Mouse (Mus musculus) midbrain, embryonic 15.5 days (tissue): Measurements from ENCODE around the gene Hoxc5. TPM values are rescaled to one million over a fixed set of nuclear protein-coding genes. Genes with fewer than 3 reads are reported as not detected.

Experiments
- ATAC-seq: fragments of 200-750 bp; cut with Nextera tagmentation; replicated peaks from 2 replicates; pipeline ENCODE4 v1.8.0; 2017; ENCODE audit warnings: moderate TSS enrichment
- H3K27ac ChIP-seq: fragments of 300-500 bp; sonication (generic); 2 replicates; pipeline ENCODE4 v1.5.1; 2015; ENCODE audit warnings: mild to moderate bottlenecking, inconsistent platforms
- H3K27me3 ChIP-seq: fragments of 300-500 bp; sonication (generic); replicated peaks from 2 replicates; pipeline ENCODE4 v1.6.1; 2015; ENCODE audit warnings: inconsistent platforms
- H3K36me3 ChIP-seq: fragments of 300-500 bp; sonication (generic); replicated peaks from 2 replicates; pipeline ENCODE4 v1.6.1; 2015; ENCODE audit warnings: inconsistent platforms
- H3K4me1 ChIP-seq: fragments of 300-500 bp; sonication (generic); 2 replicates; pipeline ENCODE4 v1.6.1; 2015; ENCODE audit warnings: inconsistent platforms
- H3K4me2 ChIP-seq: fragments of 300-500 bp; sonication (generic); 2 replicates; pipeline ENCODE4 v1.6.1; 2015; ENCODE audit warnings: inconsistent platforms, mild to moderate bottlenecking, moderate library complexity
- H3K4me3 ChIP-seq: fragments of 300-500 bp; sonication (generic); 2 replicates; pipeline ENCODE4 v1.5.1; 2015; ENCODE audit warnings: mild to moderate bottlenecking, inconsistent platforms
- H3K9ac ChIP-seq: fragments of 300-500 bp; sonication (generic); 2 replicates; pipeline ENCODE4 v1.6.1; 2015; ENCODE audit warnings: mild to moderate bottlenecking, inconsistent platforms
- H3K9me3 ChIP-seq: fragments of 300-500 bp; sonication (generic); 2 replicates; pipeline ENCODE4 v1.6.1; 2016; ENCODE audit warnings: inconsistent platforms
- WGBS: fragments of 180-500 bp; shearing (Covaris S2); methylation state at CpG from one replicate; pipeline ENCODE4 v1.1.7; 2015; ENCODE audit warnings: mixed read lengths; 5-methylcytosine and 5-hydroxymethylcytosine counted together
- polyA plus RNA-seq: library from polyadenylated mRNA; unstranded; fragments of >200 nt; fragmentation: Nextera tagmentation; extraction: Ambion mirVana; gene quantifications from 2 replicates; pipeline ENCODE4 v1.2.1, GENCODE M21; 2015

Gene Hoxc5
- polyA plus RNA-seq, result 0.09 TPM in 1 of 2 replicates, not detected in the other

- no peak for ATAC-seq
Measured at GRCm38 (mm10) chr15:102967312-102967510, at the start of gene Hoxc5. Gene Hoxc5 (plus strand): TSS chr15:102967443.

GRCm38 (mm10) chr15:102917972-102918572 is 49.2 kb upstream of the Hoxc5 start:
- no peak for ATAC-seq
- Histone ChIP-seq H3K9me3 (no peaks in the 10 kb centered on the region), H3K4me3 (no peak overlapping the region), H3K27ac (no peak overlapping the region), H3K4me1 (peaks cover 8% of the 10 kb centered on the region; the same call in 1 of the 2 replicates), H3K9ac (no peak overlapping the region), H3K4me2 (no peak overlapping the region), H3K27me3 (peaks cover 92% of the 10 kb centered on the region), H3K36me3 (no peaks in the 10 kb centered on the region)
- under 1% methylated on average over 20 of the region's 20 CpGs for WGBS

More at GRCm38 (mm10) chr15:102967312-102967510, at the start of gene Hoxc5:
- H3K27ac ChIP-seq, result no peak within 1 kb of the TSS
- 6% methylated on average over 12 of the region's 12 CpGs for WGBS
- peaks cover 5% of the 10 kb centered on the region; the same call in 1 of the 2 replicates for H3K4me1 ChIP-seq
- peaks cover 97% of the 10 kb centered on the region for H3K27me3 ChIP-seq
- no peaks in the 10 kb centered on the region for H3K36me3 ChIP-seq
- H3K4me2 ChIP-seq, result peak within 1 kb of the TSS; percentile 23
- no peaks in the 10 kb centered on the region for H3K9me3 ChIP-seq
- no peak within 1 kb of the TSS; the same call in 1 of the 2 replicates for H3K4me3 ChIP-seq
- no peak within 1 kb of the TSS for H3K9ac ChIP-seq

- Histone ChIP-seq H3K9ac (no peak overlapping the region), H3K27me3 (peaks cover 92% of the 10 kb centered on the region), H3K4me3 (no peak overlapping the region), H3K27ac (no peak overlapping the region), H3K36me3 (no peaks in the 10 kb centered on the region), H3K4me1 (peaks cover 8% of the 10 kb centered on the region; the same call in 1 of the 2 replicates), H3K4me2 (no peak overlapping the region), H3K9me3 (no peaks in the 10 kb centered on the region)
- 3% methylated on average over 7 of the region's 7 CpGs for WGBS
- ATAC-seq, result no peak
Measured at GRCm38 (mm10) chr15:102918611-102919265, 48.5 kb upstream of the Hoxc5 start.

GRCm38 (mm10) chr15:102919336-102920180 is 47.7 kb upstream of the Hoxc5 start:
- Histone ChIP-seq H3K4me3 (no peak overlapping the region), H3K9ac (no peak overlapping the region), H3K27ac (no peak overlapping the region), H3K36me3 (no peaks in the 10 kb centered on the region), H3K4me2 (no peak overlapping the region), H3K27me3 (peaks cover 95% of the 10 kb centered on the region), H3K9me3 (no peaks in the 10 kb centered on the region), H3K4me1 (peaks cover 8% of the 10 kb centered on the region; the same call in 1 of the 2 replicates)
- WGBS, result 1% methylated on average over 12 of the region's 12 CpGs
- ATAC-seq, result no peak

GRCm38 (mm10) chr15:102920619-102921018 is 46.6 kb upstream of the Hoxc5 start:
- Histone ChIP-seq H3K9me3 (no peaks in the 10 kb centered on the region), H3K4me2 (peak overlapping the region; percentile 31), H3K36me3 (no peaks in the 10 kb centered on the region), H3K4me3 (peak overlapping the region; percentile 8; the same call in 1 of the 2 replicates), H3K27ac (no peak overlapping the region), H3K9ac (no peak overlapping the region), H3K4me1 (peaks cover 8% of the 10 kb centered on the region; the same call in 1 of the 2 replicates), H3K27me3 (peaks cover 96% of the 10 kb centered on the region)
- peak; percentile 50; the same call in 1 of the 2 replicates for ATAC-seq
- WGBS, result under 1% methylated on average over 19 of the region's 20 CpGs

GRCm38 (mm10) chr15:102921053-102922011 is 45.9 kb upstream of the Hoxc5 start, which contains the start of gene Hoxc13:
Gene Hoxc13 (plus strand): TSS chr15:102921103.
- Histone ChIP-seq H3K4me2 (peak within 1 kb of the TSS; percentile 31), H3K4me1 (peaks cover 8% of the 10 kb centered on the region; the same call in 1 of the 2 replicates), H3K27me3 (peaks cover 96% of the 10 kb centered on the region), H3K4me3 (peak within 1 kb of the TSS; percentile 8; the same call in 1 of the 2 replicates), H3K36me3 (no peaks in the 10 kb centered on the region), H3K27ac (no peak within 1 kb of the TSS), H3K9ac (no peak within 1 kb of the TSS), H3K9me3 (no peaks in the 10 kb centered on the region)
- peak; percentile 56; the same call in 1 of the 2 replicates for ATAC-seq
- under 1% methylated on average over 82 of the region's 88 CpGs for WGBS

GRCm38 (mm10) chr15:102922012-102922362 is 45.3 kb upstream of the Hoxc5 start:
- Histone ChIP-seq H3K27me3 (peaks cover 94% of the 10 kb centered on the region), H3K4me3 (no peak overlapping the region), H3K9ac (no peak overlapping the region), H3K4me2 (no peak overlapping the region), H3K4me1 (peaks cover 8% of the 10 kb centered on the region; the same call in 1 of the 2 replicates), H3K27ac (no peak overlapping the region), H3K36me3 (no peaks in the 10 kb centered on the region), H3K9me3 (no peaks in the 10 kb centered on the region)
- under 1% methylated on average over 23 of the region's 24 CpGs for WGBS
- ATAC-seq, result no peak

GRCm38 (mm10) chr15:102922636-102923500 is 44.4 kb upstream of the Hoxc5 start:
- H3K9me3 ChIP-seq, result no peaks in the 10 kb centered on the region
- no peak overlapping the region for H3K4me3 ChIP-seq
- H3K36me3 ChIP-seq, result no peaks in the 10 kb centered on the region
- no peak overlapping the region for H3K9ac ChIP-seq
- H3K27ac ChIP-seq, result no peak overlapping the region
- WGBS, result 14% methylated on average over 6 of the region's 6 CpGs
- peaks cover 94% of the 10 kb centered on the region for H3K27me3 ChIP-seq
- peaks cover 8% of the 10 kb centered on the region; the same call in 1 of the 2 replicates for H3K4me1 ChIP-seq
- H3K4me2 ChIP-seq, result no peak overlapping the region
- ATAC-seq, result no peak

GRCm38 (mm10) chr15:102927032-102927645 is 40.1 kb upstream of the Hoxc5 start:
- H3K27ac ChIP-seq, result no peak overlapping the region
- H3K4me1 ChIP-seq, result no peaks in the 10 kb centered on the region
- ATAC-seq, result no peak
- H3K4me2 ChIP-seq, result no peak overlapping the region
- WGBS, result under 1% methylated on average over 40 of the region's 40 CpGs
- H3K4me3 ChIP-seq, result no peak overlapping the region
- no peaks in the 10 kb centered on the region for H3K9me3 ChIP-seq
- no peak overlapping the region for H3K9ac ChIP-seq
- H3K27me3 ChIP-seq, result peaks cover 96% of the 10 kb centered on the region
- H3K36me3 ChIP-seq, result no peaks in the 10 kb centered on the region

- H3K9ac ChIP-seq, result no peak overlapping the region
- ATAC-seq, result no peak
- H3K4me3 ChIP-seq, result no peak overlapping the region
- no peak overlapping the region for H3K27ac ChIP-seq
- no peaks in the 10 kb centered on the region for H3K4me1 ChIP-seq
- no peak overlapping the region for H3K4me2 ChIP-seq
- H3K27me3 ChIP-seq, result peaks cover 98% of the 10 kb centered on the region
- WGBS, result 2% methylated on average over 23 of the region's 23 CpGs
- H3K36me3 ChIP-seq, result no peaks in the 10 kb centered on the region
- H3K9me3 ChIP-seq, result no peaks in the 10 kb centered on the region
Measured at GRCm38 (mm10) chr15:102931706-102932358, 35.4 kb upstream of the Hoxc5 start.
